Comparison of ENCODE assay signal across 26 mouse cellular contexts in the genomic region with DNA sequence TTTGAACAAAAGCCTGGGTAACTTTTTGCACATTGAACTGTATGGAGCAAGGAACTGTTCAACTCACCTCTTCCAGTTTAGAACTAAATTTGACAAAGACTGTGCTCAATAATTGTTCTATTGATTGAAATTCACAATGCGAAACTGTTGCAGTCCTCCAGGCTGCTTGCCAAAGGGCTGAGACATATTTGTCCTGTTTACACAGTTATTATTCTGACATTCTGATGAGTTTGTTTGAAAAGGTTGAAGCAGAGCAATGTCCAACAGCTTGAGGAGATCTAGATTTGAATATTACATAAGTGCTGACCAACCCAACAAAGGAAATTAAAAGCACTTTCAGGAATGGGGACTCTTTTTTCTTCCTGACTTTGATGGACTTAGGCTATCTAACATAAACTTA.
DNase-seq lines count a peak whose midpoint lies in the region; ATAC-seq and TF ChIP-seq lines count a peak whose summit lies in the region.
"Had no signal": no experiment of that assay in that cellular context is flagged by ENCODE, and none has a peak within 500 bp of the region (broad histone marks: within the 10 kb centered on the region; RNA-seq: fewer than 3 reads in every experiment).

No protein-coding gene starts in this region.

- no peaks in the 10 kb centered on the region for H3K9me3 ChIP-seq in heart, embryonic 10.5 days
- H3K9me3 ChIP-seq in liver, embryonic 11.5 days (ENCODE audit: control insufficient read depth, low read length): no peaks in the 10 kb centered on the region
- H3K9me3 ChIP-seq: forebrain, embryonic 15.5 days; heart, embryonic 15.5 days; hindbrain, embryonic 13.5 days; limb, embryonic 10.5 days; megakaryocyte, embryonic 14.5 days; midbrain, embryonic 15.5 days; neural tube, embryonic 12.5 days had no signal

- TF ChIP-seq CTCF in liver, adult 2 months (IDR thresholded peaks at IDR 0.05; ENCODE audit: low read depth, low read length): no peak
- no peak for TF ChIP-seq CTCF in layer of hippocampus, adult 2 months (conservative IDR thresholded peaks at IDR 0.05)

- H3K27ac ChIP-seq in heart, embryonic 10.5 days: no peak overlapping the region
- no peak overlapping the region for H3K27ac ChIP-seq in liver, adult 2 months (replicated peaks; ENCODE audit: insufficient read depth, low read depth, low read length)
- no peak overlapping the region for H3K27ac ChIP-seq in liver, embryonic 11.5 days (ENCODE audit: low read depth, low read length)
- H3K27ac ChIP-seq in layer of hippocampus, adult 2 months: no peak overlapping the region
- H3K27ac ChIP-seq: forebrain, embryonic 15.5 days; heart, embryonic 15.5 days; hindbrain, embryonic 13.5 days; limb, embryonic 10.5 days; midbrain, embryonic 15.5 days; neural tube, embryonic 12.5 days had no signal

- no peaks in the 10 kb centered on the region for H3K79me2 ChIP-seq in liver, adult 2 months (ENCODE audit: control insufficient read depth, insufficient read depth, low read length)

- H3K9ac ChIP-seq in liver, adult 2 months (ENCODE audit: low read depth, low read length): no peak overlapping the region
- H3K9ac ChIP-seq in liver, embryonic 11.5 days (ENCODE audit: low read depth, low read length): no peak overlapping the region
- H3K9ac ChIP-seq: forebrain, embryonic 15.5 days; heart, embryonic 15.5 days; hindbrain, embryonic 13.5 days; liver, postnatal 0 days; midbrain, embryonic 15.5 days; neural tube, embryonic 12.5 days had no signal

- H3K4me1 ChIP-seq in heart, embryonic 10.5 days: peaks cover 25% of the 10 kb centered on the region; the same call in 1 of the 2 replicates
- H3K4me1 ChIP-seq in liver, adult 2 months (ENCODE audit: control insufficient read depth, insufficient read depth, low read length): peaks cover 4% of the 10 kb centered on the region
- no peaks in the 10 kb centered on the region for H3K4me1 ChIP-seq in liver, embryonic 11.5 days (replicated peaks; ENCODE audit: control insufficient read depth, insufficient read depth, low read length)
- H3K4me1 ChIP-seq: limb, embryonic 10.5 days; neural tube, embryonic 12.5 days had no signal

- H3K36me3 ChIP-seq in heart, embryonic 10.5 days: no peaks in the 10 kb centered on the region
- no peaks in the 10 kb centered on the region for H3K36me3 ChIP-seq in liver, adult 2 months (ENCODE audit: control insufficient read depth, insufficient read depth, low read length)
- no peaks in the 10 kb centered on the region for H3K36me3 ChIP-seq in liver, embryonic 11.5 days (ENCODE audit: control insufficient read depth, insufficient read depth, low read length)
- H3K36me3 ChIP-seq: forebrain, embryonic 15.5 days; heart, embryonic 15.5 days; hindbrain, embryonic 13.5 days; limb, embryonic 10.5 days; midbrain, embryonic 15.5 days; neural tube, embryonic 12.5 days had no signal

- WGBS in heart, embryonic 10.5 days: 88% methylated on average over 1 of the region's 1 CpGs
- WGBS in liver, adult 2 months: 17% methylated on average over 1 of the region's 1 CpGs
- WGBS in liver, embryonic 11.5 days: 93% methylated on average over 1 of the region's 1 CpGs

- peak; percentile 17 for DNase-seq in heart, adult 11 months
- DNase-seq in heart, embryonic 10.5 days (ENCODE audit: low spot score): no peak
- peak; percentile 60 for DNase-seq in liver, adult 2 months (ENCODE audit: extremely low read depth, low read depth, low spot score)
- DNase-seq in liver, embryonic 11.5 days (ENCODE audit: low spot score): no peak
- peak; percentile 46 for DNase-seq in Muller cell, postnatal 12 days (ENCODE audit: inconsistent ontology term)
- DNase-seq in kidney, postnatal 36 days: peak; percentile 21 to 47
- DNase-seq in layer of hippocampus, adult 2 months (ENCODE audit: low spot score in 2 of 2): no peak
- no peak for DNase-seq in heart, adult 8-10 months (ENCODE audit: low spot score)
- DNase-seq: adrenal gland, postnatal 14 days; cerebellum, adult 8-10 months; cerebellum, postnatal 36 days; embryo, embryonic 11 days; gastrocnemius, postnatal 14 days; heart, adult 18-20 months; heart, postnatal 36 days; liver; liver, postnatal 0 days; right cerebral cortex, postnatal 14 days; spleen, adult 18-20 months had no signal

- no peak for ATAC-seq in liver, embryonic 11.5 days (replicated peaks; ENCODE audit: low FRiP score)
- ATAC-seq: forebrain, embryonic 15.5 days; liver, postnatal 0 days; midbrain, embryonic 15.5 days had no signal

- no peaks in the 10 kb centered on the region for H3K27me3 ChIP-seq in heart, embryonic 10.5 days (ENCODE audit: insufficient read depth, poor library complexity, severe bottlenecking)
- H3K27me3 ChIP-seq in liver, adult 2 months (ENCODE audit: control insufficient read depth, insufficient read depth, low read length): no peaks in the 10 kb centered on the region
- H3K27me3 ChIP-seq in liver, embryonic 11.5 days (replicated peaks; ENCODE audit: control insufficient read depth, insufficient read depth, low read length): no peaks in the 10 kb centered on the region
- H3K27me3 ChIP-seq: forebrain, embryonic 15.5 days; heart, embryonic 15.5 days; hindbrain, embryonic 13.5 days; midbrain, embryonic 15.5 days; neural tube, embryonic 12.5 days had no signal

- TF ChIP-seq POLR2A in liver, adult 2 months (IDR thresholded peaks at IDR 0.05; ENCODE audit: extremely low read depth, insufficient read depth, low read length): no peak

- no peak overlapping the region for H3K4me3 ChIP-seq in heart, embryonic 10.5 days
- no peak overlapping the region for H3K4me3 ChIP-seq in liver, adult 2 months (ENCODE audit: insufficient read depth, low read depth, low read length)
- H3K4me3 ChIP-seq in liver, embryonic 11.5 days (ENCODE audit: low read depth, low read length): no peak overlapping the region
- no peak overlapping the region for H3K4me3 ChIP-seq in layer of hippocampus, adult 2 months
- H3K4me3 ChIP-seq: forebrain, embryonic 15.5 days; heart, embryonic 15.5 days; hindbrain, embryonic 13.5 days; limb, embryonic 10.5 days; megakaryocyte, embryonic 14.5 days; midbrain, embryonic 15.5 days; neural tube, embryonic 12.5 days had no signal

- H3K4me2 ChIP-seq in liver, embryonic 11.5 days: no peak overlapping the region
- H3K4me2 ChIP-seq: forebrain, embryonic 15.5 days; heart, embryonic 15.5 days; hindbrain, embryonic 13.5 days; midbrain, embryonic 15.5 days; neural tube, embryonic 12.5 days had no signal

Comparison
In these comparisons a context has a peak if more than half of its experiments do, and no peak if none do; other contexts are left out.
1. DNase-seq: peak in heart, adult 11 months (single experiment), liver, adult 2 months (single experiment), Muller cell, postnatal 12 days (single experiment) and kidney, postnatal 36 days (2 of 2); none in heart, embryonic 10.5 days (single experiment), liver, embryonic 11.5 days (single experiment), layer of hippocampus, adult 2 months (0 of 2) and heart, adult 8-10 months (single experiment).